Mouse (Mus musculus): ENCODE measurements around the gene Arhgdib.

DNA sequence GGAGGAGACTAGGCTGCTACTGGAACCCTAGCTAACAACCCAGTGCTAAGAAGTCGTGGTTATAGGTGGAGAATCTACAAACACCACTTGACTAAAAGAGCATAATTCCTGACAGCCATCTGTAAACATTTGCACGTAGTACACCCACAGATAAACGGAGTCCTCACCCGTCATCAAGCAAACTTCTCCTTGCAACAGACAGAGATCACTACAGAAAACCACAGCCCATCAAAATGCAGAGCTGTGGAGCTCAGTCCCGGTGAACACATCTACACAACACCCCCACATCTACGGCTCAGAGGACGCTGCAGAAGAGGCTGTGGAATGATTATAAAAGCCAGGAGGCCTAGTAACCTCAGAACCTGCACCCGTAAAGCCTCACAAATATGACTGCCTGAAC, 2.8 kb upstream of the Arhgdib start:
- no peak for TF ChIP-seq CTCF (IDR thresholded peaks at IDR 0.05; ENCODE audit: low read depth)
- no peak for TF ChIP-seq EP300 (IDR thresholded peaks at IDR 0.05; ENCODE audit: low read depth)
